Mouse (Mus musculus): Measurements from ENCODE around the gene Ccdc85c. TPM values are rescaled to one million over a fixed set of nuclear protein-coding genes. Genes with fewer than 3 reads are reported as not detected.

Gene Ccdc85c
- total and polyA plus RNA-seq, 3 experiments: 27.1 to 43.9 (median 39.2) TPM

GRCm38 (mm10) chr12:108219825-108220616 lies 55.2 kb downstream of the Ccdc85c start:
- no peaks in the 10 kb centered on the region; the same call in 1 of the 2 replicates for H3K4me1 ChIP-seq (ENCODE audit: control insufficient read depth, insufficient read depth, low read length)
- H3K9ac ChIP-seq (ENCODE audit: low read depth, low read length): no peak overlapping the region; the same call in 1 of the 2 replicates

GRCm38 (mm10) chr12:108219163-108219562 lies 56.1 kb downstream of the Ccdc85c start:
- H3K9ac ChIP-seq (ENCODE audit: low read depth, low read length): no peak overlapping the region
- H3K79me2 ChIP-seq (replicated peaks; ENCODE audit: control insufficient read depth, insufficient read depth, low read length): peaks cover 1% of the 10 kb centered on the region; the same call in 1 of the 2 replicates
- no peak overlapping the region for H3K4me3 ChIP-seq
- no peak for TF ChIP-seq EP300 (IDR thresholded peaks at IDR 0.05; ENCODE audit: insufficient read depth, low read depth, low read length)
- no peak for TF ChIP-seq POLR2A (IDR thresholded peaks at IDR 0.05; ENCODE audit: insufficient read depth, low read depth, low read length)
- no peak for DNase-seq
- no peak overlapping the region for H3K27ac ChIP-seq
- 35% methylated on average over 15 of the region's 15 CpGs for WGBS
- H3K4me1 ChIP-seq (ENCODE audit: control insufficient read depth, insufficient read depth, low read length): no peaks in the 10 kb centered on the region; the same call in 1 of the 2 replicates
- intact Hi-C loops (cut with DNase I): no loop called here
- H3K36me3 ChIP-seq (ENCODE audit: control insufficient read depth, insufficient read depth, low read length): no peaks in the 10 kb centered on the region
- no peaks in the 10 kb centered on the region for H3K27me3 ChIP-seq (ENCODE audit: control insufficient read depth, insufficient read depth, low read length)

More at GRCm38 (mm10) chr12:108219825-108220616, 55.2 kb downstream of the Ccdc85c start:
- WGBS: 70% methylated on average over 21 of the region's 21 CpGs
- intact Hi-C loops (cut with DNase I): no loop called here
- DNase-seq: no peak
- H3K36me3 ChIP-seq (ENCODE audit: control insufficient read depth, insufficient read depth, low read length): no peaks in the 10 kb centered on the region
- H3K27me3 ChIP-seq (ENCODE audit: control insufficient read depth, insufficient read depth, low read length): no peaks in the 10 kb centered on the region
- peaks cover 1% of the 10 kb centered on the region; the same call in 1 of the 2 replicates for H3K79me2 ChIP-seq (replicated peaks; ENCODE audit: control insufficient read depth, insufficient read depth, low read length)
- TF ChIP-seq POLR2A (IDR thresholded peaks at IDR 0.05; ENCODE audit: insufficient read depth, low read depth, low read length): no peak
- no peak for TF ChIP-seq EP300 (IDR thresholded peaks at IDR 0.05; ENCODE audit: insufficient read depth, low read depth, low read length)
- no peak overlapping the region for H3K4me3 ChIP-seq
- no peak overlapping the region for H3K27ac ChIP-seq

- peak; percentile 63 to 73 for DNase-seq
- TF ChIP-seq CTCF (IDR thresholded peaks at IDR 0.05): peak; percentile 78
- TF ChIP-seq POLR2A (IDR thresholded peaks at IDR 0.05; ENCODE audit: insufficient read depth, low read depth, low read length): no peak
- TF ChIP-seq EP300 (IDR thresholded peaks at IDR 0.05; ENCODE audit: insufficient read depth, low read depth, low read length): no peak
- intact Hi-C loops (cut with DNase I): loop anchor here (1.0 kb wide), 1 partner anchor 76 kb away; no protein-coding TSS in a partner anchor
- H3K27ac ChIP-seq: no peak overlapping the region
- peaks cover 1% of the 10 kb centered on the region; the same call in 1 of the 2 replicates for H3K79me2 ChIP-seq (replicated peaks; ENCODE audit: control insufficient read depth, insufficient read depth, low read length)
- 51% methylated on average over 5 of the region's 5 CpGs for WGBS
- H3K27me3 ChIP-seq (ENCODE audit: control insufficient read depth, insufficient read depth, low read length): no peaks in the 10 kb centered on the region
- H3K36me3 ChIP-seq (ENCODE audit: control insufficient read depth, insufficient read depth, low read length): no peaks in the 10 kb centered on the region
- peaks cover 3% of the 10 kb centered on the region; the same call in 1 of the 2 replicates for H3K4me1 ChIP-seq (ENCODE audit: control insufficient read depth, insufficient read depth, low read length)
- H3K4me3 ChIP-seq: no peak overlapping the region
- no peak overlapping the region for H3K9ac ChIP-seq (ENCODE audit: low read depth, low read length)
These were observed 57.7 kb downstream of the Ccdc85c start for GRCm38 (mm10) chr12:108217572-108217971.

GRCm38 (mm10) chr12:108216611-108217370 lies 58.4 kb downstream of the Ccdc85c start:
- Histone ChIP-seq H3K27ac (no peak overlapping the region), H3K4me3 (no peak overlapping the region), H3K27me3 (ENCODE audit: control insufficient read depth, insufficient read depth, low read length) (no peaks in the 10 kb centered on the region), H3K4me1 (ENCODE audit: control insufficient read depth, insufficient read depth, low read length) (peaks cover 3% of the 10 kb centered on the region; the same call in 1 of the 2 replicates), H3K9ac (ENCODE audit: low read depth, low read length) (no peak overlapping the region), H3K36me3 (ENCODE audit: control insufficient read depth, insufficient read depth, low read length) (no peaks in the 10 kb centered on the region), H3K79me2 (replicated peaks; ENCODE audit: control insufficient read depth, insufficient read depth, low read length) (peaks cover 1% of the 10 kb centered on the region; the same call in 1 of the 2 replicates)
- DNase-seq: no peak
- intact Hi-C loops (cut with DNase I): loop anchor here (1.0 kb wide), 1 partner anchor 77 kb away; no protein-coding TSS in a partner anchor
- WGBS: 86% methylated on average over 11 of the region's 11 CpGs
- TF ChIP-seq EP300 (IDR thresholded peaks at IDR 0.05; ENCODE audit: insufficient read depth, low read depth, low read length): no peak
- no peak for TF ChIP-seq CTCF (IDR thresholded peaks at IDR 0.05)
- TF ChIP-seq POLR2A (IDR thresholded peaks at IDR 0.05; ENCODE audit: insufficient read depth, low read depth, low read length): no peak

- no peak for DNase-seq
- no peak for TF ChIP-seq POLR2A (IDR thresholded peaks at IDR 0.05; ENCODE audit: insufficient read depth, low read depth, low read length)
- TF ChIP-seq EP300 (IDR thresholded peaks at IDR 0.05; ENCODE audit: insufficient read depth, low read depth, low read length): no peak
- TF ChIP-seq CTCF (IDR thresholded peaks at IDR 0.05): no peak
- peaks cover 1% of the 10 kb centered on the region; the same call in 1 of the 2 replicates for H3K79me2 ChIP-seq (replicated peaks; ENCODE audit: control insufficient read depth, insufficient read depth, low read length)
- no peaks in the 10 kb centered on the region for H3K27me3 ChIP-seq (ENCODE audit: control insufficient read depth, insufficient read depth, low read length)
- no peaks in the 10 kb centered on the region for H3K36me3 ChIP-seq (ENCODE audit: control insufficient read depth, insufficient read depth, low read length)
- H3K4me1 ChIP-seq (ENCODE audit: control insufficient read depth, insufficient read depth, low read length): peaks cover 3% of the 10 kb centered on the region; the same call in 1 of the 2 replicates
- WGBS: 57% methylated on average over 8 of the region's 8 CpGs
- H3K9ac ChIP-seq (ENCODE audit: low read depth, low read length): no peak overlapping the region
- no peak overlapping the region for H3K27ac ChIP-seq
- intact Hi-C loops (cut with DNase I): no loop called here
- H3K4me3 ChIP-seq: no peak overlapping the region
These were observed 60.1 kb downstream of the Ccdc85c start for GRCm38 (mm10) chr12:108215090-108215489.

Measured in heart, adult 2 months (tissue).